Mouse (Mus musculus) erythroid progenitor cell, adult 5-6 weeks (primary cell): Measurements from ENCODE around the gene Rcl1. TPM values are rescaled to one million over a fixed set of nuclear protein-coding genes. Genes with fewer than 3 reads are reported as not detected.

Experiments used
- ATAC-seq: replicated peaks from 2 replicates; pipeline ENCODE4 v1.8.0; 2016; ENCODE audit warnings: moderate number of reproducible peaks, mild to moderate bottlenecking, moderate TSS enrichment, inconsistent platforms; ENCODE audit not compliant: poor library complexity, low FRiP score, severe bottlenecking
- total RNA-seq, 2 experiments: library from RNA; stranded (forward) in 1 of 2; stranded (reverse) in 1 of 2; fragments of 150-400 nt in 1 of 2; fragments of 186-747, 209-891 nt in 1 of 2; gene quantifications; 2 replicates each; pipeline versions ENCODE4 v1.2.3 to v1.2.4; 2015 to 2017; ENCODE audit warnings: low replicate concordance in 2 of 2

The Rcl1 gene
- total RNA-seq, 2 experiments from 2014 or later: 13.8 to 15.1 TPM

GRCm38 (mm10) chr19:29105816-29106215 lies 4.6 kb downstream of the Rcl1 start:
- no peak for ATAC-seq

- ATAC-seq: no peak
Observed at GRCm38 (mm10) chr19:29106261-29106660, 5.1 kb downstream of the Rcl1 start.

- ATAC-seq: no peak
Observed at GRCm38 (mm10) chr19:29112662-29113061, 11.5 kb downstream of the Rcl1 start.

GRCm38 (mm10) chr19:29113746-29114649 lies 12.8 kb downstream of the Rcl1 start:
- no peak for ATAC-seq

- ATAC-seq: no peak
Observed at GRCm38 (mm10) chr19:29116796-29117195, 15.6 kb downstream of the Rcl1 start.

- no peak for ATAC-seq
Observed at GRCm38 (mm10) chr19:29118196-29118595, 17.0 kb downstream of the Rcl1 start.

- ATAC-seq: no peak
Observed at GRCm38 (mm10) chr19:29120311-29120710, 19.1 kb downstream of the Rcl1 start.

- no peak for ATAC-seq
Observed at GRCm38 (mm10) chr19:29121394-29121793, 20.2 kb downstream of the Rcl1 start.

- ATAC-seq: no peak
Observed at GRCm38 (mm10) chr19:29124886-29125585, 23.9 kb downstream of the Rcl1 start.

- ATAC-seq: no peak
Observed at GRCm38 (mm10) chr19:29126347-29127015, 25.3 kb downstream of the Rcl1 start.

- ATAC-seq: no peak
Observed at GRCm38 (mm10) chr19:29127331-29127730, 26.2 kb downstream of the Rcl1 start.

- no peak for ATAC-seq
Observed at GRCm38 (mm10) chr19:29128217-29128616, 27.0 kb downstream of the Rcl1 start.

- no peak for ATAC-seq
Observed at GRCm38 (mm10) chr19:29129551-29129950, 28.4 kb downstream of the Rcl1 start.

- no peak for ATAC-seq
Observed at GRCm38 (mm10) chr19:29131171-29131570, 30.0 kb downstream of the Rcl1 start.

GRCm38 (mm10) chr19:29134293-29134692 lies 33.1 kb downstream of the Rcl1 start:
- ATAC-seq: no peak

GRCm38 (mm10) chr19:29135172-29135736 lies 34.1 kb downstream of the Rcl1 start:
- peak; percentile 47 for ATAC-seq

- no peak for ATAC-seq
Observed at GRCm38 (mm10) chr19:29138546-29139270, 37.5 kb downstream of the Rcl1 start.

GRCm38 (mm10) chr19:29139699-29140456 lies 38.7 kb downstream of the Rcl1 start:
- ATAC-seq: no peak

- ATAC-seq: peak; percentile 45
Observed at GRCm38 (mm10) chr19:29140933-29141332, 39.8 kb downstream of the Rcl1 start.
